Mouse (Mus musculus): ENCODE measurements around the gene Hist1h2bh. TPM values are rescaled to one million over a fixed set of nuclear protein-coding genes. Genes with fewer than 3 reads are reported as not detected.
"Not testable (repeated sequence)": the region's sequence is repeated elsewhere in the genome, so short reads cannot be mapped to it uniquely, and the experiment has no call there.

Hist1h2bh gene
- total RNA-seq, 2 experiments from 2014 or later: 0.61 TPM

- H3K27ac ChIP-seq: no peak overlapping the region
- intact Hi-C loops (cut with DNase I): no loop called here
- H3K4me3 ChIP-seq: no peak overlapping the region
- DNase-seq (ENCODE audit: extremely low spot score in 1 of 2, low spot score in 2 of 2): no peak
- TF ChIP-seq CTCF (IDR thresholded peaks at IDR 0.05): no peak
These were observed 1.7 kb downstream of the Hist1h2bh start for GRCm38 (mm10) chr13:23541497-23541896.

GRCm38 (mm10) chr13:23539821-23540220, 3.4 kb downstream of the Hist1h2bh start:
- intact Hi-C loops (cut with DNase I): loop anchor here (10.0 kb wide), 1 partner anchor 1715 kb away; no protein-coding TSS in a partner anchor
- not testable (repeated sequence) for H3K27ac ChIP-seq; H3K4me3 ChIP-seq; DNase-seq (ENCODE audit: extremely low spot score in 1 of 2, low spot score in 2 of 2)

DNA sequence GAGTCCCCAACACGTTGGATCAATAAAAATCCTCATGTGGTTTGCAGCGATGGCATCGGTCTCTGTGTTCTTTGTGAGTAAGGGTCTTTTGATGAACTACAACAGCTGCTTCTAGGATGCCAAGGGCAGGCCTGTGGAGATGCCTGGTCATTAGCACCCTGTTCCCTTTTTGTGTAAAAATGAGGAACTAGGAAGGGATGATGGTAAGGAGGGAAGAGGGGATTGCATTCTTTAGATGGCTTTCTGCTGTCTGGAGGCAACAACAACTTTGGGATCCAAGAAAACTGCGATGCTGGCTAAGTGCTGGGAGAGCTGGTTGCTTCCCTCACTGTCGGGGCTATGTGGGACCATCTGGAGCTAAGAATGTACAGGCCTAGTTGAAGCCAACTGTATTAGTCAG, 4.9 kb downstream of the Hist1h2bh start:
- intact Hi-C loops (cut with DNase I): loop anchor here (10.0 kb wide), 1 partner anchor 1713 kb away; no protein-coding TSS in a partner anchor
- Histone ChIP-seq H3K27ac (no peak overlapping the region), H3K4me3 (no peak overlapping the region)
- no peak for DNase-seq (ENCODE audit: extremely low spot score in 1 of 2, low spot score in 2 of 2)
- no peak for TF ChIP-seq CTCF (IDR thresholded peaks at IDR 0.05)

DNA sequence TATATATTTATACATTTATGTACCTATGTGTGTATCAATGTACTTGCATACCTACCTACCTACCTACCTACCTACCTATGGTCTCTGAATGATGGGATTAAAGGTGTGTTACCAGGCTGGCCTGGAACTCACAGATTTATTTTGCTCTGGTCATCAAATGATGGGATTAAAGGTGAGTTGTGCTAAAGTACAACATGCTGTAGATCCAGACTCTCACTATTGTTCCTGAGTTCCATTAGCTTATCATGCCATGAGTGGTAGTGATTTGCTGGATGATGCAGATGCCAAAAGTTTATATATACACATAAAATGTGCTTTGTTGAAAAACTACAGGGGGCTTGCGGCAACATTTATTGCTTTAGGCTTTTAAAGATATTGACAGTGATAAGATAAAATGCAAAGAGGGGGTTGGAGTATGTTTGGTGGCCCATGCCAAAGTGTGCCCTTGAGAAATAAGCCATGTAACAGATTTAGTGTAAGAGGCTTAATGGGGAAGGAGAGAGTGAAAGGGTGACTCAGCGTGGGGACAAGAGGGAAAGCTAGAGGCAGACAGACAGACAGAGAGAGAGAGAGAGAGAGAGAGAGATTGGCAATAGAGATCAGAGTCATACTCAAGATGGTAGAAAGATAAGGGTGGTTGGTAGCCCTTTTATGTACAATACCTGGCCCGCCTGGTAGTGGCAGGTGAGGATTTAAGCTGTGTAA, 6.0 kb downstream of the Hist1h2bh start:
- TF ChIP-seq CTCF (IDR thresholded peaks at IDR 0.05): no peak
- no peak for DNase-seq (ENCODE audit: extremely low spot score in 1 of 2, low spot score in 2 of 2)
- intact Hi-C loops (cut with DNase I): loop anchor here (10.0 kb wide), 1 partner anchor 1712 kb away; no protein-coding TSS in a partner anchor
- no peak overlapping the region for H3K4me3 ChIP-seq
- H3K27ac ChIP-seq: no peak overlapping the region

GRCm38 (mm10) chr13:23536076-23536822, 6.9 kb downstream of the Hist1h2bh start:
- intact Hi-C loops (cut with DNase I): loop anchor here (10.0 kb wide), 1 partner anchor 1711 kb away; no protein-coding TSS in a partner anchor
- Histone ChIP-seq H3K27ac (no peak overlapping the region), H3K4me3 (no peak overlapping the region)
- DNase-seq (ENCODE audit: extremely low spot score in 1 of 2, low spot score in 2 of 2): no peak
- TF ChIP-seq CTCF (IDR thresholded peaks at IDR 0.05): no peak

GRCm38 (mm10) chr13:23535137-23536075, 7.8 kb downstream of the Hist1h2bh start, which contains the start of gene Hist1h3g:
Gene Hist1h3g, plus strand, starts transcription at chr13:23535422.
- TF ChIP-seq CTCF (IDR thresholded peaks at IDR 0.05): peak; percentile 4; the same call in 1 of the 2 replicates
- intact Hi-C loops (cut with DNase I): loop anchor here (10.0 kb wide), 1 partner anchor 1711 kb away; no protein-coding TSS in a partner anchor
- peak; percentile 86 to 87 for DNase-seq (ENCODE audit: extremely low spot score in 1 of 2, low spot score in 2 of 2)
- peak within 1 kb of the TSS; percentile 48 for H3K4me3 ChIP-seq
- H3K27ac ChIP-seq: not testable (repeated sequence)

DNA sequence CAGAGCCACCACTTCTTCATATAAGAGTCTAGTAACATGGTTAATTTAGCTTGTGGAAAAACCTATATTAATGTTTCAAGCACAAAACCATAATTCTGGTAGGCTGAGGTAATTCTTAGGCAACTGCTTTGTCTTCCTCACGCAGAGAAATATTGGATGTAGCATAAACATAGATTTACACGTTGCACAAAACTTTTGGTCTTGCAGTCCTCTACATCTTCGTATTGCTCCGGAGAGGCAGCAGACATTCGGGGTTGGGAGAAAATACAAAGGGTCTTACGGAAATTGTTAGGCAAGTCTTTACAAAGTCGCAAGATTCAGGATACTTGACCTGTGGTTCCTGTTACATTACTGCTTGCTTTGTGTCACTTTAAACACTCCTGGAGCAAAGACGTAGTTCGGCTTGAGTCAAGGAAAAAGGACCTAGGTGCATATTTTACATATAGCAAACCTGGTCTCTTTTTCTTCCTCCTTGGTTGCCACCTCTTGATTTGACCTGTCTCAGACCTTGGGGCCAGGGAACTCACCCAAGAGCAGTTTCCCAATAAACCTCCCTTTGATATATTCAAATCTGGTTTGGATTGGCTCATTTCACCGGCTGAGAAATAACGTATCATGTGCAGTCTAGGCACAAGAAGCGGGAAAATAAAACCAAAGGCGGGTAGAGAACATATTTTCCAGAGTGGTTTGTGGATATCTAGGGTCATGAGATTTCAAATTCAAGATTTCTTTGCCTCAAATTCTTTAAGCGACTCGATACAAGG, 8.6 kb downstream of the Hist1h2bh start:
- peak overlapping the region; percentile 48 for H3K4me3 ChIP-seq
- intact Hi-C loops (cut with DNase I): loop anchor here (5.0 to 10.0 kb wide), 6 partner anchors 38 to 1822 kb away; partner anchors contain the start of genes Hist1h2ac, Hist1h2ad, Hist1h2ae and Hist1h2ag
- no peak for DNase-seq (ENCODE audit: extremely low spot score in 1 of 2, low spot score in 2 of 2)
- no peak for TF ChIP-seq CTCF (IDR thresholded peaks at IDR 0.05)
- no peak overlapping the region for H3K27ac ChIP-seq

DNA sequence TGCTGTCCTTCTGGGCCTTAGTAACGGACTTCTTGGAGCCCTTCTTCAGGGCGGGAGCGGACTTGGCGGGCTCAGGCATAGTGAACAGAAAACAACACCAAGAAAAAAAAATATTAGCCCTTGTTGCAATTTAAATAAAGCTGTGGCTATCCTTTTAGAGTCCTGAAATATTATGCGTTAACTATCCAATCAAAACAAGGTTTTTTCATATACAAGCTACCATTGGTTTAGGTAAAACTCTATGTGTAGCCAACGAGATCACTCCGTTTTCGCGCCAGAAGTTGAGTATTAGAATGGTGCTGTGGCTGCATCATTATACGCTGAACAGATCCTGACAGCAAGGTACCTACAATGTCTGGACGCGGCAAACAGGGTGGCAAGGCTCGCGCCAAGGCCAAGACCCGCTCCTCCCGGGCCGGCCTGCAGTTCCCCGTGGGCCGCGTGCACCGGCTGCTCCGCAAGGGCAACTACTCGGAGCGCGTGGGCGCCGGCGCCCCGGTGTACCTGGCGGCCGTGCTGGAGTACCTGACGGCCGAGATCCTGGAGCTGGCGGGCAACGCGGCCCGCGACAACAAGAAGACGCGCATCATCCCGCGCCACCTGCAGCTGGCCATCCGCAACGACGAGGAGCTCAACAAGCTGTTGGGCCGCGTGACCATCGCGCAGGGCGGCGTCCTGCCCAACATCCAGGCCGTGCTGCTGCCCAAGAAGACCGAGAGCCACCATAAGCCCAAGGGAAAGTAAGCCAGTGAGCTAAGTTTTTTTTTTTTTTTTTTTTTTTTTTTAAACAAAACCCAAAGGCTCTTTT, 9.4 kb downstream of the Hist1h2bh start, which contains the start of gene Hist1h2af:
Gene Hist1h2af, plus strand, starts transcription at position 347 of the 808 bp plus-strand sequence.
- H3K27ac ChIP-seq: peak within 1 kb of the TSS; percentile 51; the same call in 1 of the 2 replicates
- DNase-seq (ENCODE audit: extremely low spot score in 1 of 2, low spot score in 2 of 2): peak; percentile 38 to 69
- intact Hi-C loops (cut with DNase I): loop anchor here (5.0 to 10.0 kb wide), 6 partner anchors 39 to 1821 kb away; partner anchors contain the start of genes Hist1h2ac, Hist1h2ad, Hist1h2ae and Hist1h2ag
- H3K4me3 ChIP-seq: peak within 1 kb of the TSS; percentile 48

GRCm38 (mm10) chr13:23532262-23533075, 10.7 kb downstream of the Hist1h2bh start:
- no peak for DNase-seq (ENCODE audit: extremely low spot score in 1 of 2, low spot score in 2 of 2)
- TF ChIP-seq CTCF (IDR thresholded peaks at IDR 0.05): no peak
- Histone ChIP-seq H3K27ac (peak overlapping the region; percentile 92), H3K4me3 (peak overlapping the region; percentile 67)
- intact Hi-C loops (cut with DNase I): loop anchor here (5.0 to 10.0 kb wide), 6 partner anchors 40 to 1820 kb away; partner anchors contain the start of genes Hist1h2ac, Hist1h2ad, Hist1h2ae and Hist1h2ag

Measured in left cerebral cortex, adult 2 months (tissue).